Mouse (Mus musculus) heart, adult 18-20 months (tissue): Measurements from ENCODE around the gene Plekhm1. TPM values are rescaled to one million over a fixed set of nuclear protein-coding genes. Genes with fewer than 3 reads are reported as not detected.

ENCODE experiments used
- DNase-seq, 2 experiments: peaks; one replicate each; pipeline ENCODE4 v3.0.0; 2021 to 2022; ENCODE audit warnings: mixed read lengths in 1 of 2
- total RNA-seq, 2 experiments: library from RNA; stranded (reverse); gene quantifications; 2 replicates each; pipeline ENCODE4 v1.2.3; 2021

Plekhm1 gene
- total RNA-seq, 2 experiments from 2014 or later, result 10.8 to 12.8 TPM

GRCm38 (mm10) chr11:103394604-103395003, 17.9 kb downstream of the Plekhm1 start:
- no peak for DNase-seq

DNA sequence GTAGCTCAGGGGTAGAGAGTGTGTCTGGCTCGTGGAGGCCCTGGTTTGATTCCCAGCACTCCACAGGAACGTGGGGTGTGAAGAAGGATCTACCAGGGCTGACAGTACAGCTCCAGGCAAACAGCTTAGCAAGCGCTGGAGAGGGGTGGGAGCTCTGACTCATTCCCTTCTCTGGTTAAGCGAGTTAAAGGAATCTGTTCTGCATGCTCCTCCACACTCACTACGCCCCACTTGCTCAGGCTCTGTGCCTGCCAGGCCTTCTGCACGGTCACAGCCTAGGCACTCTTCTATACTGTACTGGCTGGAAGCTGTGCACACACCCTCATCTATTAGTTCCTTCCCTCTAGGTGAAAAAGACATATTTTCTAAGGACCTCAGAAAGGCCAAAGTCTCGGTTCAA, 18.5 kb downstream of the Plekhm1 start:
- no peak for DNase-seq

GRCm38 (mm10) chr11:103387870-103388526, 24.5 kb downstream of the Plekhm1 start:
- DNase-seq, result no peak

- no peak for DNase-seq
Observed at GRCm38 (mm10) chr11:103386827-103387226, 25.7 kb downstream of the Plekhm1 start.

GRCm38 (mm10) chr11:103381956-103382613, 30.4 kb downstream of the Plekhm1 start:
- peak; percentile 88 to 94 for DNase-seq

- no peak for DNase-seq
Observed at GRCm38 (mm10) chr11:103381505-103381904, 31.0 kb downstream of the Plekhm1 start.

- no peak for DNase-seq
Observed at GRCm38 (mm10) chr11:103380460-103380859, 32.0 kb downstream of the Plekhm1 start.

GRCm38 (mm10) chr11:103378341-103378740, 34.1 kb downstream of the Plekhm1 start:
- no peak for DNase-seq

DNA sequence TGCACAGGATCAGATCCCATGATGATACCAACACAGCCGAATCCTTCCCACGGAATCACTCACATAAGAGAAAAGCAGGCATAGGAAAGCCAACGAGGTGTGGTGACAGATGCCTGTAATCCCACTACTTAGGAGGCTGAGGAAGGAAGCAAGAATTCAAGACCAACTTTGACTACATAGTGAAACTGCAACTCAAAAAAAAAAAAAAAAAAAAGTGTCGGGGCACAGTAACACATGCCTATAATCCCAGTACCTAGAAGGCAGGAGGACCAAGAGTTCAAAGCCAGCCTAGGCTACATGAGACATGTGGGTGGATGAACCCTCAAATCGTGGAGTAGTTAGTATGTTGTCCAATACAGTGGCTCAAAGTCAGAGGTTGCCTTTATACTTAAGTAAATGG, 36.7 kb downstream of the Plekhm1 start:
- no peak for DNase-seq

DNA sequence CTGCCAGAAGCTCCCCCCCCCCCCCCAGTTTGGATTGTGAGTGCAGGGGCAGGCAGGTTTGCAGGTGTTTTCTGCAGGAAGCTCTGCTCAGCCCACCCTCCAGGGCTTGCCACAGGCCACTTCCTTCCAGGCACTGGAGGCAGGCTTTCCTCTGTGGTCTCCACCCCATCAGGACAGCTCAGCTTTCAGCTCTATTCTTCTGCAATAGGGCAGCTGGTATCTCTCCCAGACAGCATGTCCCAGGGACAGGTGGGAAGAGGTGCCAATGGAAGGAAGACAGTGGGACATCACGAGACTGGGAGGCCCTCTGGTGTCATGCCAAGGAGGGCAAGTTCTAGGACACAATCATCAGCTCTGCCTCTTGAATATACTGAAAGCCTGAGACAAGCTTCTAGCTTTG, 37.2 kb downstream of the Plekhm1 start:
- DNase-seq, result peak; percentile 44 to 57

DNA sequence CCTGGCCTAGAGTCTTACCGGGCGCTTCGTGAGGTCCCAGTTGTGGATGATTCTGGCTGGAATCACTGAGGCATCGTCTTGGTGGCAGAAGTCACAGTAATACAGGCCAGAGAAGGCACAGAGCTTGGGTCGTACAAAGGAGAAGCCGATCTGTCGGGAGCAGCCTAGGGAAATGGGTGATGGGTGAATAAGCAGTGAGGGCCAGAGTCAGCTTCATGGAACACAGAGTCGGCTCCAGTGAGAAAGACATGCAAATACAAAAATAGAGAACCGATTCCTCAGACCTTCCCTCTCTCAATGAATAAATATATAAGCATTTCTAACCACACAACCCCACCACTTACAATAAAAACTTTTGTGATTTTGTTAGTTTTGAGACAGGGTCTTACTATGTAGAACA, 38.6 kb downstream of the Plekhm1 start:
- no peak for DNase-seq

GRCm38 (mm10) chr11:103372561-103372960, 39.9 kb downstream of the Plekhm1 start:
- no peak for DNase-seq

- peak; percentile 45 to 63 for DNase-seq
Observed at GRCm38 (mm10) chr11:103372068-103372467, 40.4 kb downstream of the Plekhm1 start.

- peak; percentile 58 to 86 for DNase-seq
Observed at GRCm38 (mm10) chr11:103371222-103371539, 41.3 kb downstream of the Plekhm1 start.

GRCm38 (mm10) chr11:103370397-103371221, 41.9 kb downstream of the Plekhm1 start:
- DNase-seq, result no peak

DNA sequence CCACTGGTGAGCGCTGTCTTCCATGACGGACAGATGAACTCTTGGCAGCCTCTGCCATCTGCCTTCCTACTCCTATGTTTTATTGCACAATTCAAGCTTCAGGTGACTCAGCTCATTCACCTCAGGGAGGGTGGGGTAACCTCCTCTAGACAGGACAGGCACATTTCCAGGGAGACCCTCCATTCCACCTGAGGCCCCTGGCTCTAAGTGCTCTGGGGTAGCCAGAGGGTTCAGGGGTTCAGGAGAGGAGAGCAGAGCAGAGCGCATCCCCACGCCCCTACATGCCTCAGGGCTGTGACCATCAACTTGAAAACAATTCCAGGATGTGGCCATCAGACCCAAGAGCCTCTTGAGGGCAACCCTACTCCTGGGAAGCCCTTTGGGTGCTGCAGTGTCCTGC, 47.0 kb downstream of the Plekhm1 start:
- no peak for DNase-seq

GRCm38 (mm10) chr11:103365022-103365421, 47.5 kb downstream of the Plekhm1 start:
- DNase-seq, result no peak

GRCm38 (mm10) chr11:103364335-103364734, 48.2 kb downstream of the Plekhm1 start:
- DNase-seq, result no peak

- peak; percentile 80 to 94 for DNase-seq
Observed at GRCm38 (mm10) chr11:103363214-103364148, 49.0 kb downstream of the Plekhm1 start, which contains the start of gene Arhgap27. Gene Arhgap27, minus strand, starts transcription at chr11:103363692.

DNA sequence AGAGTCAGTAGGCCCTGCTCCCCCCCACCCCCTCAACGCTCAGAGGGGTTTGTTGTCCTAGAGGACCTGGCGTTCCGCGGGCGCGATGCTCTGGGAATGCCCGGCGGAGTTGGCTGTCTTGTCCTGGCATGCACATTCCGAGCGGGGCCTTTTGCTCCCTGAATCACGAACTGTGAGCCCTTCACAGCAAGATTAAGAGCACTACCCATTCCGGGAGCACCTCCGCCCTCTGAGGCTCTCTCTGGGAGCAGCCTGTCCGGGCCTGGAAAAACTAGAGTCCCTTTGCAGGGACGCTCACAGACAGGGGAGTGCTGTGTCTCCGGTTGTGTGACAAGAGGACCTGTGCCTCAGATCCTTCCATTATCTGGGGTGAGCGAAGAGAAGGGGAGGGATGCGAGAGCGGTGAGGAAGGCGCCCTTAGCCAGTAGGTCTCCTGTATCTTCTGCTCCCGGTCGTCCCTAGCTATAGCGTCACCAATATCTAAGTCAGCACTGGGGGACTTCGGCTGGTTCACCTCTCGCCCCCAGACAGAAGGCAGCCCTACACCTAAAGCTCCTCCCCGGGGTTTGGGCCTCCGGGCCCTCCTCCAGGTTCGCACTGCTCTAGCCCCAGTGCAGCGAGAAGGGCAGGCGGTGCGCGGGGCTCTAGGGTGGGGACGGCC, 49.8 kb downstream of the Plekhm1 start:
- DNase-seq, result peak in 1 of 2 experiments; percentile 57

GRCm38 (mm10) chr11:103362054-103362432, 50.4 kb downstream of the Plekhm1 start:
- DNase-seq, result peak; percentile 55 to 57
